Mouse (Mus musculus): ENCODE measurements around the gene Pafah2.

- TF ChIP-seq CTCF (IDR thresholded peaks at IDR 0.05; ENCODE audit: low read depth) = no peak
- no peak for TF ChIP-seq EP300 (IDR thresholded peaks at IDR 0.05; ENCODE audit: low read depth)
Observed at GRCm38 (mm10) chr4:134351329-134352260, 44.5 kb upstream of the Pafah2 start.

Data from liver, postnatal 0 days (tissue).